Mouse (Mus musculus) forebrain, embryonic 15.5 days (tissue): ENCODE results near the gene Pros1. TPM values are rescaled to one million over a fixed set of nuclear protein-coding genes. Genes with fewer than 3 reads are reported as not detected.

Experiments used
- ATAC-seq: fragments of 200-750 bp; cut with Nextera tagmentation; replicated peaks from 2 replicates; pipeline ENCODE4 v1.8.0; 2017; ENCODE audit warnings: mild to moderate bottlenecking, moderate TSS enrichment, moderate library complexity
- H3K27ac ChIP-seq: fragments of 300-500 bp; sonication (generic); replicated peaks from 2 replicates; pipeline ENCODE4 v1.5.1; 2015; ENCODE audit warnings: mild to moderate bottlenecking, inconsistent platforms
- H3K27me3 ChIP-seq: fragments of 300-500 bp; sonication (generic); 2 replicates; pipeline ENCODE4 v1.6.1; 2015; ENCODE audit warnings: inconsistent platforms
- H3K36me3 ChIP-seq: fragments of 300-500 bp; sonication (generic); 2 replicates; pipeline ENCODE4 v1.6.1; 2015; ENCODE audit warnings: mild to moderate bottlenecking, inconsistent platforms
- H3K4me1 ChIP-seq: fragments of 300-500 bp; sonication (generic); 2 replicates; pipeline ENCODE4 v1.6.1; 2015; ENCODE audit warnings: inconsistent platforms
- H3K4me2 ChIP-seq: fragments of 300-500 bp; sonication (generic); replicated peaks from 2 replicates; pipeline ENCODE4 v1.6.1; 2015; ENCODE audit warnings: mild to moderate bottlenecking, inconsistent platforms
- H3K4me3 ChIP-seq: fragments of 300-500 bp; sonication (generic); 2 replicates; pipeline ENCODE4 v1.5.1; 2015; ENCODE audit warnings: mild to moderate bottlenecking, inconsistent platforms
- H3K9ac ChIP-seq: fragments of 300-500 bp; sonication (generic); replicated peaks from 2 replicates; pipeline ENCODE4 v1.6.1; 2015; ENCODE audit warnings: mild to moderate bottlenecking, inconsistent platforms
- H3K9me3 ChIP-seq: fragments of 300-500 bp; sonication (generic); 2 replicates; pipeline ENCODE4 v1.6.1; 2016; ENCODE audit warnings: inconsistent platforms
- WGBS: fragments of 180-500 bp; shearing (Covaris S2); methylation state at CpG from one replicate; pipeline ENCODE4 v1.1.7; 2015; ENCODE audit warnings: mixed read lengths; 5-methylcytosine and 5-hydroxymethylcytosine counted together
- polyA plus RNA-seq: library from polyadenylated mRNA; unstranded; fragments of >200 nt; fragmentation: Nextera tagmentation; extraction: Ambion mirVana; gene quantifications from 2 replicates; pipeline ENCODE4 v1.2.1, GENCODE M21; 2015

Pros1 gene
- polyA plus RNA-seq, 1 experiment from 2014 or later = 7.3 TPM

GRCm38 (mm10) chr16:62874065-62874464 lies 20.0 kb downstream of the Pros1 start:
- H3K9ac ChIP-seq = no peak overlapping the region
- no peaks in the 10 kb centered on the region for H3K27me3 ChIP-seq
- no peak overlapping the region for H3K27ac ChIP-seq
- ATAC-seq = no peak
- H3K4me2 ChIP-seq = no peak overlapping the region
- H3K4me3 ChIP-seq = no peak overlapping the region
- no peaks in the 10 kb centered on the region for H3K9me3 ChIP-seq
- H3K36me3 ChIP-seq = no peaks in the 10 kb centered on the region
- 64% methylated on average over 6 of the region's 6 CpGs for WGBS
- H3K4me1 ChIP-seq = no peaks in the 10 kb centered on the region

DNA sequence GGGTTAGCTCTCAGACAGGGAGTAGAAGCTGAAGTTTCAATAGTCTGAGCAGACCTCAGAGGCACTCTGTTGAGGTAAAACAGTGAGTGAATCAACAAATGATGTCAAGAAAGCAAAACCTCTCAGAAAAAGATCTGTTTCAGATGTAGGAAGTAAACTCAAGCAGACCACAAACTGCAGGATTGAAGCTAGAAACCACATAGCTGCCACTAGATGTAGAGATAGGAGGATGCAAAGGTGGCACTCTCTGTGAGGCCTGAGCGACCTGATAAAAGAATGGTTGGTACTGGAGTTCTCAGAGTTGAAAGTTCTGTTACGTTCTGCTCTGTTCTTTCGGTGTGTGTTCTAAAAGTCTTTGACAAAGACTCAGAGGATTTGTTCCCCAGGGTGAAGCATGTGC lies 41.7 kb downstream of the Pros1 start:
- no peaks in the 10 kb centered on the region for H3K27me3 ChIP-seq
- H3K9ac ChIP-seq = no peak overlapping the region
- no peak overlapping the region for H3K4me3 ChIP-seq
- no peak overlapping the region for H3K27ac ChIP-seq
- no peak overlapping the region for H3K4me2 ChIP-seq
- no peaks in the 10 kb centered on the region for H3K36me3 ChIP-seq
- ATAC-seq = no peak
- 86% methylated on average over 3 of the region's 3 CpGs for WGBS
- no peaks in the 10 kb centered on the region for H3K4me1 ChIP-seq
- H3K9me3 ChIP-seq = no peaks in the 10 kb centered on the region

DNA sequence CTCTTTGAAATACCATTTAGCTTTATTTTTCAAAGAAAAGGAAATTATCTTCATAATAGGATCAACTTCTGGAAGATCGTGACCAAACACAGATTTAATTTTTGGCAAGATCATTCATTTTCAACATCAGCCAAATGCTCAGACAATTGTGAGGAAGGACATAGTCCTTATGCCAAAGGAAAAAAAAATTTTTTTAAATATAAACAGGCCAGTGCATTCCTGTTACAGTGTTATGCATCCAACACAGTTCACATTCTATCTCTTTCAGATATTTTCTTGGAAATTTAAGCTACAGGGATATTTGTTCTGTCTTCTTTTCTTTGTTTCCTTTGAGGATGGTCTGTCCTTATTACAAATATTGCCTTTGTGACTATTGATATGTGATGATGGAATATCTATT lies 57.3 kb downstream of the Pros1 start:
- ATAC-seq = peak; percentile 51; the same call in 1 of the 2 replicates

DNA sequence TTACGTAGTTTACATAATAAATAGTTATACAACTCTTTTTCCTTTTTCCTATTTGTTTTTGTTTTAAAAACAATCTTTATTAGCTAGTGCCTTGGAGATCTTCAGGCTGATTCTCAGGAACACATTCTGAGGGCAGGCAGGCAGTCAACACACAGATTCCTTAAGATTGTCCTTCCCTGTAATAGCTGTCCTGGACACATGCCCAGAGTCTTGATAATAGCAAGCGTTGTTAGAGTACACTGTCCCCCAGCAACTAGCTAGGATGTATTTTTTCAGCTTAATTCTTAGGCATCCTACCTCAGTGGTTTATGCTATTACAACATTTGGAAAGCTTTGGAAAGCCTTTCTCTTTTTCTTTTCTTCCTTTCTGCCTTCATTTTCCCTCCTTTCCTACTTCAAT lies 58.1 kb downstream of the Pros1 start:
- WGBS = 58% methylated on average over 2 of the region's 2 CpGs
- H3K27me3 ChIP-seq = no peaks in the 10 kb centered on the region
- H3K9me3 ChIP-seq = no peaks in the 10 kb centered on the region
- H3K4me2 ChIP-seq = no peak overlapping the region
- H3K4me3 ChIP-seq = no peak overlapping the region
- no peak overlapping the region for H3K9ac ChIP-seq
- no peak for ATAC-seq
- no peaks in the 10 kb centered on the region for H3K4me1 ChIP-seq
- no peaks in the 10 kb centered on the region for H3K36me3 ChIP-seq
- H3K27ac ChIP-seq = no peak overlapping the region

More for the DNA sequence above, 57.3 kb downstream of the Pros1 start:
- Histone ChIP-seq H3K4me1 (no peaks in the 10 kb centered on the region), H3K9ac (no peak overlapping the region), H3K27ac (no peak overlapping the region), H3K36me3 (no peaks in the 10 kb centered on the region), H3K4me3 (no peak overlapping the region), H3K4me2 (no peak overlapping the region), H3K9me3 (no peaks in the 10 kb centered on the region), H3K27me3 (no peaks in the 10 kb centered on the region)
- WGBS = 36% methylated on average over 1 of the region's 1 CpGs

DNA sequence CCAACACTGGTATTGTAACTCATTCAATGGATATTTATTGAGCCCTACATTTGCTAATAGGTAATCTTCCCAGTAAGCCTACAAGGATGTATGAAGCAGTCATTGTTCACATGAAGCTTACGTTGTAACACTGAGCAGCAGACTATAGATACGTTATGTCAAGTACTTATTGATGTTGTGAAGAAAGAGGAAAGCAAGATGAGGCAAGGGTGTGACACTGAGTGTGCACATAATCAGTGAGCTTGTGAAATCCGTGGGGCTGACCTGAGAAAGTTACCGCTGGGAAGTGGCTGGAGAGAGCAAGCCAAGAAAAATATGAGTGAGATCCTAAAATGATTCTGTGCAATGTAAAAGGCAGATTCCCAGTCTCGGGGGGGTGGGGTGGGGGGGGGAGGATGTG lies 61.4 kb downstream of the Pros1 start:
- Histone ChIP-seq H3K4me3 (no peak overlapping the region), H3K9ac (no peak overlapping the region), H3K4me2 (no peak overlapping the region), H3K4me1 (no peaks in the 10 kb centered on the region), H3K9me3 (no peaks in the 10 kb centered on the region), H3K27me3 (no peaks in the 10 kb centered on the region), H3K36me3 (no peaks in the 10 kb centered on the region), H3K27ac (no peak overlapping the region)
- no peak for ATAC-seq
- WGBS = 86% methylated on average over 5 of the region's 5 CpGs

DNA sequence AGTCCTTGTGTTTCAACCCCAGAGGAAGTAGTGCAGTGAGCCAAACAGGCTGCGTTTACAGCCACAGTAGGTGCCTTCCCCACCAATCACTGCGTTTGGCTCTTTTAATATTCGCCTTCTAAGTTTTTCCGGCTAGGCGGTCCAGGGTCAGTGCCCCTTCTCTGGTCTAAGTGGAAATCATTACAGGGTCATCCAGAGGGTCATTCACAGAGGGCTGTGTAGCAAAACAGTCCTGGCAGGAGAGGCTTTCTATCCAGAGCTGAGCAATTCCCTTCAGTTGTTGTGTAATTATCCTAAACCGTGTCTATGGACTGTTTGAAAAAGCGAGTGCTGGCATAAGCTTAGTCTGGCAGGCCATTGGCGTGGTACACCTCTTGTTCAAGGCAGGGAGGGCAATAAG lies 68.1 kb downstream of the Pros1 start:
- WGBS = 14% methylated on average over 8 of the region's 8 CpGs
- Histone ChIP-seq H3K4me1 (no peaks in the 10 kb centered on the region), H3K4me2 (no peak overlapping the region), H3K27ac (no peak overlapping the region), H3K4me3 (no peak overlapping the region), H3K9me3 (no peaks in the 10 kb centered on the region), H3K9ac (no peak overlapping the region), H3K27me3 (no peaks in the 10 kb centered on the region), H3K36me3 (no peaks in the 10 kb centered on the region)
- ATAC-seq = no peak; the same call in 1 of the 2 replicates

GRCm38 (mm10) chr16:62931341-62931740 lies 77.2 kb downstream of the Pros1 start:
- Histone ChIP-seq H3K4me2 (no peak overlapping the region), H3K4me1 (no peaks in the 10 kb centered on the region), H3K4me3 (no peak overlapping the region), H3K9ac (no peak overlapping the region), H3K27ac (no peak overlapping the region), H3K27me3 (no peaks in the 10 kb centered on the region), H3K36me3 (no peaks in the 10 kb centered on the region), H3K9me3 (no peaks in the 10 kb centered on the region)
- 95% methylated on average over 6 of the region's 6 CpGs for WGBS
- no peak for ATAC-seq

DNA sequence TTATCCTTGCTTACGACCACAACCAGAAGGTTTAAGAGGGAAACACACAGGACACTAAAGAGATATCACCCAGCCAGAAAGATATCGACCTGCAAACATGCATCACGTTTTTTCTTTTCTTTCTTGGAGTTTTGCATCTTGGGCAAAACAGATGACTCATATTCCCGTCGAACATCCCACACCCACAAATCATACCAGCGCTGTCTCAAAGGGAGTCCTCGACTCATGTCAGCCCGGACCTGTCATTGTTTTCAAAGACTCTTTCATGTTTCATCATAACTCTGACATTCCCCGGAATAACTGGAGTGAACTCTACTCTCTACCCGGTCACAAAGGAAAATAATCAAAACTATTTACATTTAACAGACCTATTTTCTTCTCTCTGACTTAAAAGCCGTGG lies 82.2 kb downstream of the Pros1 start:
- Histone ChIP-seq H3K36me3 (no peaks in the 10 kb centered on the region), H3K4me1 (peaks cover 6% of the 10 kb centered on the region; the same call in 1 of the 2 replicates), H3K27ac (no peak overlapping the region), H3K4me2 (no peak overlapping the region), H3K9me3 (no peaks in the 10 kb centered on the region), H3K27me3 (no peaks in the 10 kb centered on the region), H3K9ac (no peak overlapping the region), H3K4me3 (no peak overlapping the region)
- 85% methylated on average over 11 of the region's 11 CpGs for WGBS
- no peak for ATAC-seq

GRCm38 (mm10) chr16:62940388-62941003 lies 86.4 kb downstream of the Pros1 start:
- Histone ChIP-seq H3K4me3 (no peak overlapping the region), H3K27me3 (no peaks in the 10 kb centered on the region), H3K4me2 (peak overlapping the region; percentile 26; the same call in 1 of the 2 replicates), H3K27ac (no peak overlapping the region), H3K4me1 (peaks cover 24% of the 10 kb centered on the region), H3K9ac (no peak overlapping the region), H3K9me3 (no peaks in the 10 kb centered on the region), H3K36me3 (no peaks in the 10 kb centered on the region)
- peak; percentile 81 for ATAC-seq
- 20% methylated on average over 16 of the region's 16 CpGs for WGBS

- Histone ChIP-seq H3K9ac (no peak overlapping the region), H3K27me3 (no peaks in the 10 kb centered on the region), H3K4me3 (no peak overlapping the region), H3K4me2 (no peak overlapping the region), H3K4me1 (peaks cover 24% of the 10 kb centered on the region), H3K9me3 (no peaks in the 10 kb centered on the region), H3K36me3 (no peaks in the 10 kb centered on the region), H3K27ac (0 out of 2 replicates have a peak overlapping the region, but pooled peaks have one; percentile 9)
- ATAC-seq = no peak
- WGBS = 43% methylated on average over 10 of the region's 10 CpGs
Measured at GRCm38 (mm10) chr16:62941763-62942162, 87.7 kb downstream of the Pros1 start.

DNA sequence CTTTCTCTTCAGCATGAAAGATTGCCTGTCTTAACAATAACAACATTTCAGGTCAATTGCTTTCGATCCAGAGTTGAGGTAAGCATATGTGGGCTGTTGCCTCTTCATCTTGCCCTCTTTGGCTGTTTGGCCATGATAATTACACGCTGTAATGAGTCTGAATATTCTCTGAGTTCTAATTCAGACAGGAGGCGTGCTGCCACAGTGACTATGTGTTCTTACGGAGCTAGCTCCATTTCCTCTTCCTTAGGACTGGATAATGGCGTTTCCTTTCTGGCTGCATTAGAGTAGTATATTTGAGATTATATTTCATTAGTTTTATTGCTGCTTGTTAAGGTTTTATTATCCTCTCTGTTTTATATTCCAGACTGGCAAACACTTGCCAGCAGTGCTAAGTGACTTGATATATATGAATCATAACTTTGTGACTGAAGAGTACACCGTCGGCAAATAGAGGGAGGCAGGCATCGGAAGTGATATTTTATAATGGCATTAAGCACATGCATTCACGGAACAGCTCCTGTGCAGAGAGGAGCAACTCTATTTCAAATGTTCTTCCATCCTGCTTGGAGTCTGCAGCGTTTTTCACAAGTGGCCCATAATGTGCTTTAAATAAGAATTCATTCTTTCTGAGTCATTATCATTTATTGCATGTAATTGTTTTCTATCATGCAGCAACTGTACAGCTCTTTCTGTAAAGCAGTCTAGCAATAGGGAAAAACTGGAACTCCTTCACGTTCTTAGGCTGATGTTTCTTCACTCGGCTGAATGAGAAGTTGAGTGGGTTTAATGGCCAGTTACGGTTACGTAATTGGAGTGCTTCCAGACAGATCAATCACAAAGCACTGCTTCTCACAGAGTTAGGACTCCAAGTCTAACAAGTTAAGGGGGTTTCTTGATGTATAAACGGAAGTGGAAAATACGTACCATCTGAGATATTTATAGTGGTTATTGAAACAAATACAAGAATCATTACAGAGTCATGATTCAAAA lies 88.6 kb downstream of the Pros1 start:
- no peaks in the 10 kb centered on the region for H3K9me3 ChIP-seq
- no peak overlapping the region for H3K27ac ChIP-seq
- no peak overlapping the region for H3K4me2 ChIP-seq
- 54% methylated on average over 16 of the region's 16 CpGs for WGBS
- H3K27me3 ChIP-seq = no peaks in the 10 kb centered on the region
- peaks cover 24% of the 10 kb centered on the region for H3K4me1 ChIP-seq
- no peak overlapping the region for H3K4me3 ChIP-seq
- ATAC-seq = no peak
- no peaks in the 10 kb centered on the region for H3K36me3 ChIP-seq
- no peak overlapping the region for H3K9ac ChIP-seq

DNA sequence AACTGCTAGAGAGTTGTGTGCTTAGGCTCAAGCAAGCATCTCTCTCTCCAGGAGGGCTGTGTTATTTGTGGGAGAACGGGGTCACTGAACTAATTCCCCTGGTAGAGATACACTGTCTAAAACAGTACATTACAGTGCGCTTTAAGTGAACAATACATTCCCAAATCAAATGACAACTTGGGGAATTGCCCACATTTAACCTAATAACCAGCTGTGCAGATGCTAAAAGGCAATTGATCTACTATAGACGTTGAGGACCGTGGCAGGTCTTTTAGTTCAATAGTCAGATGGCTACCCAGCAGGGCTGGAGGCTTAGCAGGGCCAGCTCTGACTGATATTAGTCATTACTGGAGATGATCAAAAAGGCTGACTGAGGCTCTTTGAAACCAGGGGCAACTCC lies 104.4 kb downstream of the Pros1 start:
- H3K4me1 ChIP-seq = no peaks in the 10 kb centered on the region
- H3K36me3 ChIP-seq = no peaks in the 10 kb centered on the region
- H3K9me3 ChIP-seq = no peaks in the 10 kb centered on the region
- no peak overlapping the region for H3K4me3 ChIP-seq
- no peak overlapping the region for H3K4me2 ChIP-seq
- WGBS = 23% methylated on average over 4 of the region's 4 CpGs
- ATAC-seq = peak; percentile 43; the same call in 1 of the 2 replicates
- no peak overlapping the region for H3K27ac ChIP-seq
- H3K27me3 ChIP-seq = no peaks in the 10 kb centered on the region
- no peak overlapping the region for H3K9ac ChIP-seq
